Mouse (Mus musculus): ENCODE data around the gene Hs2st1.

Gene Hs2st1

DNA sequence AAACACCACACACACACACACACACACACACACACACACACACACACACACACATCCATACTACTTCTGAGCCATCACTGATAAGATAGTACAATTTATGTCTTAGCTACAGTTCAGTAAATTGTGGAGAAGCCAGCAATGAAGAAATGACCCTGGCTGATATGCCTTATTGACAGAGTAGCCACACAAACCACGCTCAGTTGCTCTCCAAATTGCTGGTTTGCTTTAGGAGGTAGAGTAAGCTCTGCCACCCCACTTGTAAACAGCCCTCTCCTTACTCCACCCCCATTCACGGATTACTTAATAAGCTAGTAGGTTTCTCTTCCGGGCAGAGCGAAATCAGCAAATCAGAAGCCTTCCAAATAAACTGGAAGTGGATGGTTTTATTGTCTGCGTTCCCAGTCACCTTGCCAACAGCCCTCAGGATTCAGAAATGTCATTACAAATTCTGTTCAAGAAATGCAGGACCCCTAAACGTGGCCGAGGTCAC is 175.5 kb downstream of the Hs2st1 start:
- CTCF ChIA-PET = no interaction called here

DNA sequence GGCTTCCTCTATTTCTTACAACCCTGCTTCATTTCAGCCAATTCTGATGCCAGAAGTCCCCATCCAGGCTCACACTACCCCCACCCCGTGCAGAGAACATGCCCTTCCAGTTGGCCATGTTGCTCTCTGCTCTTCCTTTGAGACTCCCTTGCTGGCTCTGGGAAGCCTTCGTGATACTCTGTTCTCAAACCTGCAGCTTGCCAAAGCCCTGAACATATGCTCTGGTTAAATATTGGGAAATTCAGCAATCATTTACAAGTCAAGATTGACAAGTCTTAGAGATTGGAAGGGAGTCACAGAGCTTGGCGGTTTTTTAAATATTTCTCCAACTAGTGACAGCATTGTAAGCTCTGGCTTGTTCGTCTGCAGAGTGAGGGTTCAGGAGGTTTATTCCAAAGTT is 183.5 kb downstream of the Hs2st1 start:
- CTCF ChIA-PET = no interaction called here

DNA sequence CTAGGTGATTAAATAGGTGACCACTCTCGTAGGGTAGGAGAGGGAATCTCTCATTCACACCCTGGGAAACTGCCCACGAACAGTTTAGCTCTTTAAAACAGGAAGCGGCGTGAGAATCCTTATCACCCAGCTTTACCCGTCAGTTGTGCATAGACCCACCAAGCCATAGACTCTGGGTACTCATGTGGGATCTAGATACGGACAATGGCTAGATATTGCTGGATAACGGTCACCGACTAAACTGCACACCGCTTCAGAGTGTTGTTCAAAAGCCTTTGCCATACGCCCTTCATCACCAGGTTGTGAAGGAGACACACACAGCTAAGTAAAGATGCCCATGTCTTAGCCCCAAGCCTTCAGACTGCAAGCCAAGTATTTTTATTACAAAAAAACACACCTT is 185.3 kb downstream of the Hs2st1 start:
- CTCF ChIA-PET = no interaction called here

- CTCF ChIA-PET = interaction anchor here (0.7 to 0.8 kb wide), 2 partner anchors 14 to 413 kb away, joined by 3 to 13 read pairs; no protein-coding TSS in a partner anchor
These were observed 188.5 kb downstream of the Hs2st1 start for GRCm38 (mm10) chr3:144381431-144381980.

- CTCF ChIA-PET = interaction anchor here (0.7 to 0.8 kb wide), 2 partner anchors 13 to 412 kb away, joined by 3 to 13 read pairs; no protein-coding TSS in a partner anchor
These were observed 189.1 kb downstream of the Hs2st1 start for GRCm38 (mm10) chr3:144380921-144381320.

- CTCF ChIA-PET = no interaction called here
These were observed 190.2 kb downstream of the Hs2st1 start for GRCm38 (mm10) chr3:144379801-144380200.
